Mouse (Mus musculus): ENCODE data around the gene Fgf14.
"Not testable (repeated sequence)": the region's sequence is repeated elsewhere in the genome, so short reads cannot be mapped to it uniquely, and the experiment has no call there.

Gene Fgf14

GRCm38 (mm10) chr14:124191913-124192814 lies 484.8 kb downstream of the Fgf14 start:
- DNase-seq (ENCODE audit: low spot score): peak; percentile 43

GRCm38 (mm10) chr14:124180265-124180664 lies 496.7 kb downstream of the Fgf14 start:
- no peak for DNase-seq (ENCODE audit: low spot score)

GRCm38 (mm10) chr14:124174111-124174510 lies 502.8 kb downstream of the Fgf14 start:
- DNase-seq (ENCODE audit: low spot score): no peak

GRCm38 (mm10) chr14:124163618-124164185 lies 513.2 kb downstream of the Fgf14 start:
- no peak for DNase-seq (ENCODE audit: low spot score)

- DNase-seq (ENCODE audit: low spot score): no peak
Measured at GRCm38 (mm10) chr14:124147378-124147777, 529.5 kb downstream of the Fgf14 start.

GRCm38 (mm10) chr14:124107205-124107873 lies 569.6 kb downstream of the Fgf14 start:
- no peak for DNase-seq (ENCODE audit: low spot score)

- no peak for DNase-seq (ENCODE audit: low spot score)
Measured at GRCm38 (mm10) chr14:124083126-124083525, 593.8 kb downstream of the Fgf14 start.

- DNase-seq (ENCODE audit: low spot score): no peak
Measured at GRCm38 (mm10) chr14:124044016-124044415, 632.9 kb downstream of the Fgf14 start.

- DNase-seq (ENCODE audit: low spot score): no peak
Measured at GRCm38 (mm10) chr14:124040651-124041050, 636.3 kb downstream of the Fgf14 start.

- no peak for DNase-seq (ENCODE audit: low spot score)
Measured at GRCm38 (mm10) chr14:124037434-124037833, 639.5 kb downstream of the Fgf14 start.

GRCm38 (mm10) chr14:124036575-124037205 lies 640.2 kb downstream of the Fgf14 start:
- DNase-seq (ENCODE audit: low spot score): no peak

GRCm38 (mm10) chr14:124033302-124033701 lies 643.6 kb downstream of the Fgf14 start:
- DNase-seq (ENCODE audit: low spot score): not testable (repeated sequence)

GRCm38 (mm10) chr14:124027886-124028670 lies 648.8 kb downstream of the Fgf14 start:
- DNase-seq (ENCODE audit: low spot score): no peak

- DNase-seq (ENCODE audit: low spot score): no peak
Measured at GRCm38 (mm10) chr14:123990591-123991195, 686.2 kb downstream of the Fgf14 start.

- no peak for DNase-seq (ENCODE audit: low spot score)
Measured at GRCm38 (mm10) chr14:123967996-123968395, 708.9 kb downstream of the Fgf14 start.

- DNase-seq (ENCODE audit: low spot score): no peak
Measured at GRCm38 (mm10) chr14:123966531-123966930, 710.4 kb downstream of the Fgf14 start.
